Mouse (Mus musculus) adrenal gland, adult (tissue): ENCODE measurements at regions not wholly inside any gene's neighbourhood (a gene's known extent, or its start where the extent isn't known, plus 50 kb on each side); places are given as distances from the start of the nearest gene placed in this dataset.

ENCODE experiments used
- DNase-seq, 2 experiments: peaks; one replicate each; pipeline ENCODE4 v3.0.0; 2022 to 2023; ENCODE audit warnings: low spot score in 1 of 2; ENCODE audit not compliant: inconsistent age in 2 of 2

DNA sequence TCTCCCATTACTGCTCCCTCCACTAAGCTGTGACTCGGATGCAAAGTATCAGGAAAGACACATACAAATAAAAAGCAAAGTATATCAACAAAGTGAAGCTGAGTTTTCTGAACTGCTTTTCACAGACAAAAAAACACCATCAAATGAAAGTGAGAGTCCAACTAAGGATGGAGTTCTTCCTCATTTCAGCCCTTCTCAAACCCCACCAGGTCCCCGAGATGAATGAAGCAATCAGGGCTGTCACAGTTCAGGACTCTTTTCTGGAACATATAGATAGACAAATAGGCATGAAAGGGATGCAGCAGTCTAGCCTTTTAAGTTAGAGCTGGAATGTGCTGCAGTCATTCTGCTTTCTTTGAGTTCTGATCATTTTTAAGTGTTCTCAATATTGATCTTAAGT, 142.6 kb downstream of the Fzd1 start:
- no peak for DNase-seq

DNA sequence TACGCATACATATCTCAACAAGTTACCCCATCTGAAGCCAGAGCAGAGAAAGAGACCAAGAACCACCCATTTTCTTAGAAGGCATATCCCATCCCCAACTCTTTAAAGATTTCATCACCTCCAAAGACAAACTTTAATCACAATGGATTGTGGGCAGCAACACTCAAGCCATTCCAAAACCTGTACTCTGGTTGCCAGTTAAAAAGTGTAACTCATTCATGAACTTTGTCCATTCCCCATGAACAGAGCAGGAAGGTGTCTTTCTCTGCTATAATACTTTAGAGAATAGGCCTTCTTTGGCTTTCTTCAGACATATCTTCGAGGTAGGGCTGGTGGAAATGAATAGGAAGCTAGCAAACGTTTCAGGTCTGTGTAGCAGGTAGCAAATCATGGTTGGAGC, 160.4 kb downstream of the Fzd1 start:
- DNase-seq = no peak

- peak in 1 of 2 experiments; percentile 48 for DNase-seq
Measured at GRCm38 (mm10) chr5:4595010-4595409, 162.8 kb downstream of the Fzd1 start.

GRCm38 (mm10) chr5:4594562-4594961, 163.3 kb downstream of the Fzd1 start:
- no peak for DNase-seq

- no peak for DNase-seq
Measured at GRCm38 (mm10) chr5:4593638-4594381, 164.0 kb downstream of the Fzd1 start.

DNA sequence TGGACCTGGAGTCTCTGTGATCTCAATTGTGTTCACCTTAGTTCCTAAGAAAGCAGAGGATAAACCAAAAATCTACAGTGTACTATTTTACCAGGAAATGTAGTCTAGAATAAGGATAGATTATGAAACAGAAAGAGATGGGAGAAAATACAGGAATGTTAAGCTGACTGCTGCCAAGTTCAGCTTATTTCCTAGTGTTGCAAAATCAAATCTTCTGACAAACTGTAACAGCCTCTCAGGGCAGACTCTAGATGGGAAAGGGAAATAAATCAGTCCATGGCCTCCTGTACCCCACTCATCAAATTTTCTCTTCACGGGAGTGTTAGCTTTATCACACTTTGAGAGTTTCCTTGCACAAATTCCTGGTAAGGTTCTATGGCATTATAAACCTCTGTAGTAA, 166.1 kb downstream of the Fzd1 start:
- peak in 1 of 2 experiments; percentile 27 for DNase-seq

- no peak for DNase-seq
Measured at GRCm38 (mm10) chr5:4582702-4583475, 174.9 kb downstream of the Fzd1 start.

DNA sequence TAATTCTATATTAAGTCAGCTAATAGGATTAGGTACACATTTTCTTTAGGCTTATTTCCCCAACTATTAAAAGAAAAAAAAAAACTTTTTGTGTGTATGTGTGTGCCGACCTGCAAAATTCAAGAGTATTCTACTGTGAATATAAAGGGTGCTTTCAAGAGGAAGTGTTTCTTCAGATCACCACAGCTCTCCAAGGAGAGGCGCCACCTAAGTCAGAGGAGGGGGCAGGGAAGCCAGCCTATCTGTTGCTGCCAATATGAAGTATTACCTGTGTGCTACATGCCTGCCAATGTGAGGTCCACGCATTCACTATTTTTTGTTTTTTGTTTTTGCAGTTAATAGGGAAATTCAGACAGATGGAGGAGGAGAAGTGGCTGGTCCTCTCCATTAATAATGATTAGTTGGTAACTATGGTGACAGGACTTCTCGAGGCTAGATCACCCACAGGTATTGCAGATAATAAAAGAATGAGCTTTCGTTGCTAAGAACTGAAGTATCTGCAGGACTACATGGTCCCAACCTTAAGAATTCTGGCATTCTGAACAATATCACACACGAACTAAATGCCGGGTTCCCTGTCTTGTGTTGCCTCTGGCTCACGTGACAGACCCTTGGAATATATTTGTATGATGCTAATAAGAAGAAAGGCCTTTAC, 177.5 kb downstream of the Fzd1 start:
- no peak for DNase-seq

DNA sequence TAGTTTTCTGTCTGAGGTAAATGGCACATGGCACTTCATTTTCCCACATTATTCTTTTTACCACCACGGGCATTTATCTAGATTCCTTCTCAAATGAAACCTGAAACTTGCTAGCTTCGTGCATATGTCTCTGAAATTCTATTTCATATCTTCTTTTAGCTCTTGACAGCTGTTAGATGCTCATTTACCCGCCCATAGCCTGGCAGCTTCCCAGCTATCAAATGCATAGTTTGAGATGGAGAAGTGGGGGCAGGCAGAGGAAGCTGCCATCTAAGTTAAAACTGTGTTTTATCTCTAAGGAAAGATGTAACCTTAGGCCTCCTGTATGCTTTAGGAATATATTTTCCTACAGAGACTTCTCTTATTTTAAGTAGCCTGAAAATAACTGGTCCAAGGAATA, 179.0 kb downstream of the Fzd1 start:
- DNase-seq = no peak

GRCm38 (mm10) chr5:4577179-4577578, 180.7 kb downstream of the Fzd1 start:
- no peak for DNase-seq

DNA sequence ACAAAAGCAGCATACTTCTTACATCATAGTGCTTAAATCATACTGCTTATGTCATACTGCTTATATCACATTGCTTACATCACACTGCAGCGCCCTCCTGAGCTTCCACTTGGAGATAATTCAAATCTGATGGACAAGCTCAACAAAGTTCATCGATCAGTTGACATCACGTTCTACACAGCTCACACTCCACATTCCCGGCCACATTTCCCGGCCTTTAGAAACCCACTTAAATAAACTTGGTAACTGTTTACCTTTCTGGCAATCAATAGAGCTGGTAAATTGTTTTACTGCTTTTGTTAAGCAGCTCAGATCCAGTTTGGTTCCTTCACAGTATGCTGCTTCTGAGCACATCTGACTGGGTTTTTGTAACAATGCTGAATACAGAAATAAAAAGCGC, 194.0 kb downstream of the Fzd1 start:
- no peak for DNase-seq

DNA sequence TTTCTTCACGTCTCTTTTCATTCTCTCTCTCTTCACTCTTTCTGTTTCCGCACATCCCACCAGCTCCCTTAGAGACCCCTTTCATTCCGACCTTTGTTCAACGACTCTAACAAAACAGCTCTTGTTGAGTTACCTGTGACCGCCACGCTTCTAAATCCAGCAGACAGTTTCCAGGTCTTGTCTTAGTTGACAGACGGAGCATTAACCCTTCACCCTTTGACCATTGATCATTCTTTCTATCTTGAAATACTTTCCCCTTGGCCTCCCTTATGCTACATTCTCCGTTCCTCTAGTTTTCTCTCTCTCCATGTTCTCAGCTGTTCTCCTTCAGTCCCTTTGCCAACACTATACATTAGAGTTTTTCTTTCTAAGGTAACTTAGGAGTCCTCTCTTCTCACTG, 196.2 kb downstream of the Fzd1 start:
- DNase-seq = no peak

DNA sequence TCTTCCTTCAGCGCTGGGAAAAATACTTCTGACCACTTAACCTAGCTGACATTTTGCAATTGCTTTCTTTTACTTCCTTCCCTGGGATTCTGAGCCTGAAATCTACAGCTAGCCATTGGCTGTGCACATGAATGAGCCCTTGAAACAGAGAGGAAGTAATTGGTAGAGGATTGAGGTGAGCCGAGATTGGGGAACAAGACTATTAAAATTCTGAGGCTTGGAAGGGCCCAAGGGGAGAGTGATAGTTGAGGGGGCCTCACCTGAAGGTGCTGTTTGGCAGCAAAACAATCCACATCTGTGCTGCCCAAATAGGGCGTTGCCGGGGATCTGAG, 196.7 kb downstream of the Fzd1 start:
- DNase-seq = no peak

- DNase-seq = no peak
Measured at GRCm38 (mm10) chr5:4560370-4561138, 197.3 kb downstream of the Fzd1 start.

GRCm38 (mm10) chr5:4554972-4555371, 202.9 kb downstream of the Fzd1 start:
- DNase-seq = no peak

DNA sequence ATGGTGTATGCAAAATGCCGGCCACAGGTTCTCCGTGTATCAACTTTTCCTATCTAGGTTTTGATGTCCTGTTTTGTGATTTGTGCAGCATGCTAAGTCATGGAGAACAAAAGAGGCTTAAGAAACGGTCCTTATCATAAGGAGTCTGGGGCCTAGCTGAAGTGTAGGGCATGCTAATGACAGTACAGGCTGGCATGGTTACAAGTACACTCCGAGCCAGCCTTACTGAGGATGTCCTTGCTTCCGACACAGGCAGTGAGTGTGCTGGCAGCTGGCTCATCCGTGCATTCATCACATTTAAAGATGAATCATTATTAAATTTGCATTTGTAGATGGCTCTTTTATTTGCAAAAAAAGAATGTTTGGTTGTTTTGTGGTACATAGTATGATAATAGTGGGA, 219.3 kb downstream of the Fzd1 start:
- peak; percentile 69 to 71 for DNase-seq

DNA sequence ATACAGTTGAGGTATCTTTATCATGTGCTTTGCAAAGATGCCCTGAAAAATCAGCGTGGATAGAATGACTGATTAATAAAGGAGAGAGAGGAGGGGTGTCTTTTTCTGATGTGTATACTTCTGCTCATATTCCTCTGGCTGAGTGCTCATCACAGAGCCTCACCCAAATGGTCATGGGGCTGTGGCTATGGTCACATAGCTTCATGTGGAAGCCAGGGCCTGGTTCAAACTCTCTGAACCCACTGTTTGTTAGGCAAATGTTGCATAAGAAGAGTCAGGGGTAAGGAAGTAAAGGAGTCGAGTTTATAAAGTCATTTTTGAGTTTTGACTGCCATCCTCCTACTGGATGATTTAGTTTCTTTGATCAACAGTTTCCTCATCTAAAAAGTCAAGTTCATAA, 221.0 kb downstream of the Fzd1 start:
- DNase-seq = no peak

DNA sequence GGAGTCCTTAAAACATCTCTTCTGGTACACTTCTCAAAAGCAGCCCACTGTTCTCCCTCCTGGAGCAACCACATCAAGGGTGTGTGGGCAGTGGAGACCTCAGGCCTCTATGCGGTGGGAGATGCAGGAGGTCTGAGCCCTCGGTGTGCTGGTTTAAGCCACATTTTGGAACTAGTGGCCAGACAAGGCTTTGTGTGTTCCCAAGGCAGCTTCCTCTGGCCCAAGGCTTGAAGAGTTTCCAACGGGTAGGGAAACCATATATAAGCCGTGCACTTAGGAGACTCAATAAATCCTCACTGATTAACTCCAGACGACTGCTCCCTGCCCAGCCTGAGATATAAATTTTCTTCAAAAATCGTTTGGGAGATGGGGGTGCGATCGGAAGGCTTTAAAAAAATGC, 221.9 kb downstream of the Fzd1 start:
- DNase-seq = no peak

DNA sequence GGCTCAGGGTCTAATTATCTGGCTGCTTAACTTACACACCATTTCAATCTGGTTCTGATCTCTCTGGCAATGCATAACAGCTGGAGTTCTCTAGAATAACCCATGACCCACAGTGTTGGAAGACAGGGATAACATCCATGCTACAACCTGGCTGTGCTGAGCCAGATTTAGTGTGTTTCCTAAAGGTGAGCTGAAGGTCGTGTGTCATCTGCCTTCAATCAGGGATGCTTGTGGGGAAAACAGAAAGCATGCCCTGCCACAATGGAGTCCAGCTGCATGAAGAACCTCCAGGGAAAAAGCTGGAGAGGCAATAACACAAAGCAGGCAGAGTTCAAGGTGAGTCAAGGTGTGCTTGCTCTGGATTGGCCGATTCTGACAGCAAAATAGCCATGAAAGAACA, 223.3 kb downstream of the Fzd1 start:
- no peak for DNase-seq

- DNase-seq = peak in 1 of 2 experiments; percentile 35
Measured at GRCm38 (mm10) chr5:4530236-4531067, 227.4 kb downstream of the Fzd1 start.
